Mouse (Mus musculus) heart, adult 2 months (tissue): Measurements from ENCODE around the gene Eif4a1. TPM values are rescaled to one million over a fixed set of nuclear protein-coding genes. Genes with fewer than 3 reads are reported as not detected.

Source experiments
- DNase-seq, 2 experiments: peaks; one replicate each; pipeline ENCODE4 v3.0.0; 2021
- H3K27ac ChIP-seq: fragments of 200-600 bp; 2 replicates; pipeline ENCODE4 v1.8.1; 2022
- H3K27me3 ChIP-seq: fragments of 200-500 bp; 2 replicates; pipeline ENCODE4 v1.6.1; 2012; ENCODE audit warnings: mild to moderate bottlenecking, low read length, inconsistent platforms, mixed read lengths; ENCODE audit not compliant: control insufficient read depth, insufficient read depth
- H3K36me3 ChIP-seq: fragments of 200-500 bp; 2 replicates; pipeline ENCODE4 v1.6.1; 2012; ENCODE audit warnings: low read length, inconsistent platforms; ENCODE audit not compliant: control insufficient read depth, insufficient read depth
- H3K4me1 ChIP-seq: fragments of 200-500 bp; 2 replicates; pipeline ENCODE4 v1.6.1; 2011; ENCODE audit warnings: low read length; ENCODE audit not compliant: control insufficient read depth, insufficient read depth
- H3K4me3 ChIP-seq: fragments of 200-600 bp; 2 replicates; pipeline ENCODE4 v1.8.1; 2022
- H3K79me2 ChIP-seq: fragments of 200-500 bp; replicated peaks from 2 replicates; pipeline ENCODE4 v1.6.1; 2012; ENCODE audit warnings: mild to moderate bottlenecking, inconsistent platforms, low read length, moderate library complexity, mixed read lengths; ENCODE audit not compliant: control insufficient read depth, insufficient read depth
- H3K9ac ChIP-seq: fragments of 200-500 bp; 2 replicates; pipeline ENCODE4 v1.6.1; 2012; ENCODE audit warnings: low read depth, mild to moderate bottlenecking, control low read depth, inconsistent platforms, low read length, mixed read lengths
- CTCF ChIP-seq: fragments of 200-600 bp; IDR thresholded peaks from 2 replicates; pipeline ENCODE4 v1.8.1; 2022; ENCODE audit warnings: antibody characterized with exemption, mild to moderate bottlenecking, moderate library complexity
- EP300 ChIP-seq: fragments of 200-500 bp; IDR thresholded peaks from 2 replicates; pipeline ENCODE4 v1.6.1; 2011; ENCODE audit warnings: low read depth, low read length, control low read depth; ENCODE audit not compliant: insufficient read depth
- POLR2A ChIP-seq: fragments of 200-500 bp; IDR thresholded peaks from 2 replicates; pipeline ENCODE4 v1.6.1; 2011; ENCODE audit warnings: mild to moderate bottlenecking, low read depth, low read length, control low read depth; ENCODE audit not compliant: insufficient read depth
- WGBS: fragments of 180-500 bp; shearing (Covaris S2); methylation state at CpG from one replicate; pipeline ENCODE4 v1.1.7; 2018; 5-methylcytosine and 5-hydroxymethylcytosine counted together
- intact Hi-C: fragments of 180-260 bp; cut with DNase I; formaldehyde crosslinking; loops from one replicate; pipeline ENCODE4 v1.15.1; 2025
- microRNA-seq, 2 experiments: library from miRNA; unstranded; fragments of <30 nt; microRNA quantifications; one replicate each; pipeline ENCODE4 v1.2.0; 2021
- polyA plus RNA-seq: library from polyadenylated mRNA; depleted of rRNA; stranded (reverse); fragments of >200 nt; gene quantifications from 2 replicates; pipeline ENCODE4 v1.2.3, GENCODE M21; 2012; rRNA removed
- total RNA-seq, 2 experiments: library from RNA; stranded (reverse); gene quantifications; 2 replicates each; pipeline ENCODE4 v1.2.3; 2021

The Eif4a1 gene
- total and polyA plus RNA-seq, 3 experiments = 147 to 198 (median 173) TPM

DNA sequence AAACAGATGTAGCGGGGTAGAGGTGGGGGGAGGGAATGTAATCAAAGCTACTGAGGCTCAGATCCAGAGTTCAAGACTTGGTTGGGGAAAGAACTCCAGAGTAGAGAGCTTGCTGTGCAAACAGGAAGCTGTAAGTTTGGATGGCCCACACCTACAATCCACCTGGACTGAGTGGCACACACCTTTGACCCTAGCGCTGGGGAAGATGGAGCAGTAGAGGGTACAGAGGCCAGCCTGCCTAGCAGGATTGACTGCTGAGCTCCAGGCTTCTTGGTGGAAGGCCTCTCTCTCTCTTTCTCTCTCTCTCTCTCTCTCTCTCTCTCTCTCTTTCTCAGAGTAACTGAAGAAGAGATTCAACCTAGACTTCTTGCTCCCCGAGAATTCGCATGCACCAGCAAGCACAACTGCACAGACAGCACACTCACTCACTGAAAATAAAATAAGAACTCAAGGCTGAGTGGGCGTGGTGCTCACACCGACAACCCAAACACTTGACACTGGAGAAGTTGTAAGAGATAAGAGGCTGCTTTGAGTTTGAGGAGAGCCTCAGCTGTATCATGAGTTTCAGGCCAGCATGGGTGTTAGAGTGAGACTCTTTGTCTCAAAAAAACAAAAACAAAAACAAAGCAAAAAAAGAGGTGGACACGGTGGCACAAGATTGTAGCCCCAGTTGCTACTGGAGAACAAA lies 51.7 kb downstream of the Eif4a1 start:
- no peaks in the 10 kb centered on the region for H3K27me3 ChIP-seq
- intact Hi-C loops = no loop called here
- no peak overlapping the region for H3K9ac ChIP-seq
- no peaks in the 10 kb centered on the region for H3K36me3 ChIP-seq
- H3K4me1 ChIP-seq = peaks cover 1% of the 10 kb centered on the region; the same call in 1 of the 2 replicates
- no peak for DNase-seq
- no peak overlapping the region for H3K4me3 ChIP-seq
- no peak overlapping the region for H3K27ac ChIP-seq
- 74% methylated on average over 7 of the region's 7 CpGs for WGBS
- no peak for TF ChIP-seq CTCF
- no peak for TF ChIP-seq EP300
- no peak for TF ChIP-seq POLR2A
- H3K79me2 ChIP-seq = no peaks in the 10 kb centered on the region

DNA sequence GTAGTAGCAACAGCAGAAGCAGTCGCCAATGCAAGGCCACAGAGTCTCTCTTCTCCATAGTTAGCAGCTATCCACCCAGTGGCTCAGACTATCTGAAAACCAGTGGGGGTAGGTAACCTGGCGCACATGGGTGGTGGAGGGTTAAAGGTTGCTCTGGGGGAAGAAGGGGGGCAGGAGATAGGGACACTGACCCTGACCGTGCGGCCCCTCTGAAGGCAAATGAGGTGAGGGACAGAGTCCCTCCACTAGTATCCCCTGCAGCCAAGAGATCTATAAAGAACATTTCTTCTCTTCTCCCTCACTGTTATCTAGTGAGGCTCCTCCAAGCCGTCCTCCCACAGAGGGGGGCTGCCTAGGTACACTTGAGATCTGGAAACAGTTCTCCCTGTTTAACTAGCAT lies 54.4 kb downstream of the Eif4a1 start, which contains the start of gene Shbg:
Gene Shbg (minus strand): TSS at position 101 of the 400 bp plus-strand sequence.
- no peaks in the 10 kb centered on the region for H3K79me2 ChIP-seq
- no peak within 1 kb of the TSS for H3K4me3 ChIP-seq
- intact Hi-C loops = no loop called here
- no peak for DNase-seq
- no peaks in the 10 kb centered on the region for H3K27me3 ChIP-seq
- no peak for TF ChIP-seq CTCF
- TF ChIP-seq POLR2A = no peak
- TF ChIP-seq EP300 = no peak
- 50% methylated on average over 5 of the region's 5 CpGs for WGBS
- H3K4me1 ChIP-seq = peaks cover 3% of the 10 kb centered on the region; the same call in 1 of the 2 replicates
- H3K9ac ChIP-seq = no peak within 1 kb of the TSS
- no peaks in the 10 kb centered on the region for H3K36me3 ChIP-seq
- no peak within 1 kb of the TSS for H3K27ac ChIP-seq

Small RNA genes lying within 50 kb of the gene (microRNA-seq; reads per million reads assigned to microRNA genes)
- gene Mir1934 (3.4 to 8.9 reads per million in 2 experiments), gene Mir467f (0 reads per million in 2 experiments)

Other genes starting within 250 kb of the Eif4a1 start
Only the 30 nearest of the 35 such genes appear.
- gene Dnah2, start 123.3 kb downstream of the Eif4a1 start, total RNA-seq = under 1 TPM; 0.08 to 0.41 TPM
- 0.15 and 0.23 TPM in 2 replicates for gene Dnah2, start 123.3 kb downstream of the Eif4a1 start, polyA plus RNA-seq
- 100 to 1,000 TPM in 1 of 2 experiments, 10 to 100 TPM in 1; 89.2 to 106 TPM for gene Efnb3, start 112.2 kb downstream of the Eif4a1 start, total RNA-seq
- gene Efnb3, start 112.2 kb downstream of the Eif4a1 start, polyA plus RNA-seq = 57.4 and 95.6 TPM in 2 replicates
- gene Wrap53, start 92.2 kb downstream of the Eif4a1 start, total RNA-seq = 1 to 10 TPM; 5.4 to 5.6 TPM
- 10.1 and 10.5 TPM in 2 replicates for gene Wrap53, start 92.2 kb downstream of the Eif4a1 start, polyA plus RNA-seq
- 10 to 100 TPM; 13.6 to 15.3 TPM for gene Trp53, start 92.1 kb downstream of the Eif4a1 start, total RNA-seq
- 35.0 and 41.6 TPM in 2 replicates for gene Trp53, start 92.1 kb downstream of the Eif4a1 start, polyA plus RNA-seq
- 10 to 100 TPM; 17.0 to 20.3 TPM for gene Atp1b2, start 66.5 kb downstream of the Eif4a1 start, total RNA-seq
- gene Atp1b2, start 66.5 kb downstream of the Eif4a1 start, polyA plus RNA-seq = 23.7 and 30.0 TPM in 2 replicates
- gene Shbg, start 54.5 kb downstream of the Eif4a1 start, total RNA-seq = not detected
- not detected in 2 replicates for gene Shbg, start 54.5 kb downstream of the Eif4a1 start, polyA plus RNA-seq
- gene Sat2, start 50.4 kb downstream of the Eif4a1 start, total RNA-seq = 1 to 10 TPM; 1.8 to 1.9 TPM
- gene Sat2, start 50.4 kb downstream of the Eif4a1 start, polyA plus RNA-seq = 4.5 and 6.1 TPM in 2 replicates
- 100 to 1,000 TPM in 1 of 2 experiments, 10 to 100 TPM in 1; 86.0 to 103 TPM for gene Fxr2, start 39.4 kb downstream of the Eif4a1 start, total RNA-seq
- gene Fxr2, start 39.4 kb downstream of the Eif4a1 start, polyA plus RNA-seq = 61.2 and 112 TPM in 2 replicates
- gene Sox15, start 17.1 kb downstream of the Eif4a1 start, total RNA-seq = not detected
- gene Sox15, start 17.1 kb downstream of the Eif4a1 start, polyA plus RNA-seq = not detected in 2 replicates
- 10 to 100 TPM; 13.7 to 14.2 TPM for gene Mpdu1, start 9.8 kb downstream of the Eif4a1 start, total RNA-seq
- 40.8 and 41.3 TPM in 2 replicates for gene Mpdu1, start 9.8 kb downstream of the Eif4a1 start, polyA plus RNA-seq
- gene Cd68, start 6.3 kb downstream of the Eif4a1 start, total RNA-seq = 1 to 10 TPM; 7.4 to 7.6 TPM
- gene Cd68, start 6.3 kb downstream of the Eif4a1 start, polyA plus RNA-seq = 7.0 and 14.8 TPM in 2 replicates
- gene Senp3, start 9.7 kb upstream of the Eif4a1 start, total RNA-seq = 10 to 100 TPM; 31.1 to 33.2 TPM
- gene Senp3, start 9.7 kb upstream of the Eif4a1 start, polyA plus RNA-seq = 35.1 and 51.8 TPM in 2 replicates
- gene Tnfsf13, start 13.4 kb upstream of the Eif4a1 start, total RNA-seq = 1 to 10 TPM; 1.4 to 3.2 TPM
- 2.9 and 4.0 TPM in 2 replicates for gene Tnfsf13, start 13.4 kb upstream of the Eif4a1 start, polyA plus RNA-seq
- gene Tnfsf12, start 23.4 kb upstream of the Eif4a1 start, total RNA-seq = 10 to 100 TPM; 18.4 to 21.9 TPM
- gene Tnfsf12, start 23.4 kb upstream of the Eif4a1 start, polyA plus RNA-seq = 29.2 and 32.0 TPM in 2 replicates
- gene Tnfsfm13, start 23.7 kb upstream of the Eif4a1 start, total RNA-seq = 1 to 10 TPM; 2.8 to 3.2 TPM
- 3.7 and 4.7 TPM in 2 replicates for gene Tnfsfm13, start 23.7 kb upstream of the Eif4a1 start, polyA plus RNA-seq
- gene Polr2a, start 86.2 kb upstream of the Eif4a1 start, total RNA-seq = 10 to 100 TPM; 25.3 to 30.4 TPM
- gene Polr2a, start 86.2 kb upstream of the Eif4a1 start, polyA plus RNA-seq = 15.6 and 20.2 TPM in 2 replicates
- gene Slc35g3, start 89.5 kb upstream of the Eif4a1 start, total RNA-seq = not detected
- 0.35 TPM in 1 of 2 replicates, not detected in the other for gene Slc35g3, start 89.5 kb upstream of the Eif4a1 start, polyA plus RNA-seq
- 10 to 100 TPM; 42.9 to 47.9 TPM for gene Zbtb4, start 93.5 kb upstream of the Eif4a1 start, total RNA-seq
- gene Zbtb4, start 93.5 kb upstream of the Eif4a1 start, polyA plus RNA-seq = 19.8 and 25.4 TPM in 2 replicates
- gene Chrnb1, start 123.5 kb upstream of the Eif4a1 start, total RNA-seq = 1 to 10 TPM; 4.1 TPM
- 10.3 and 16.4 TPM in 2 replicates for gene Chrnb1, start 123.5 kb upstream of the Eif4a1 start, polyA plus RNA-seq
- gene Fgf11, start 129.4 kb upstream of the Eif4a1 start, total RNA-seq = 1 to 10 TPM; 1.9 to 2.5 TPM
- 3.3 and 4.3 TPM in 2 replicates for gene Fgf11, start 129.4 kb upstream of the Eif4a1 start, polyA plus RNA-seq
- under 1 TPM; 0.25 to 0.29 TPM for gene Tmem102, start 133.2 kb upstream of the Eif4a1 start, total RNA-seq
- 0.44 and 0.47 TPM in 2 replicates for gene Tmem102, start 133.2 kb upstream of the Eif4a1 start, polyA plus RNA-seq
- not detected for gene Gm39566, start 142.9 kb upstream of the Eif4a1 start, total RNA-seq
- gene Gm39566, start 142.9 kb upstream of the Eif4a1 start, polyA plus RNA-seq = 0.02 and 0.09 TPM in 2 replicates
- gene Spem2, start 146.0 kb upstream of the Eif4a1 start, total RNA-seq = not detected
- 0.15 and 0.20 TPM in 2 replicates for gene Spem2, start 146.0 kb upstream of the Eif4a1 start, polyA plus RNA-seq
- not detected for gene Spem1, start 149.8 kb upstream of the Eif4a1 start, total RNA-seq
- 0.23 and 0.32 TPM in 2 replicates for gene Spem1, start 149.8 kb upstream of the Eif4a1 start, polyA plus RNA-seq
- gene Nlgn2, start 165.4 kb upstream of the Eif4a1 start, total RNA-seq = 1 to 10 TPM; 3.4 to 5.0 TPM
- 6.0 and 6.7 TPM in 2 replicates for gene Nlgn2, start 165.4 kb upstream of the Eif4a1 start, polyA plus RNA-seq
- 100 to 1,000 TPM; 214 to 254 TPM for gene Tmem256, start 166.1 kb upstream of the Eif4a1 start, total RNA-seq
- 308 and 350 TPM in 2 replicates for gene Tmem256, start 166.1 kb upstream of the Eif4a1 start, polyA plus RNA-seq
- 10 to 100 TPM; 21.2 to 22.4 TPM for gene Plscr3, start 174.0 kb upstream of the Eif4a1 start, total RNA-seq
- 45.3 and 48.3 TPM in 2 replicates for gene Plscr3, start 174.0 kb upstream of the Eif4a1 start, polyA plus RNA-seq
- not detected for gene Tnk1, start 186.3 kb upstream of the Eif4a1 start, total RNA-seq
- 0.20 and 0.68 TPM in 2 replicates for gene Tnk1, start 186.3 kb upstream of the Eif4a1 start, polyA plus RNA-seq
- not detected for gene Tmem95, start 205.6 kb upstream of the Eif4a1 start, total RNA-seq
- gene Tmem95, start 205.6 kb upstream of the Eif4a1 start, polyA plus RNA-seq = not detected in 2 replicates
- gene Kctd11, start 209.0 kb upstream of the Eif4a1 start, total RNA-seq = 1 to 10 TPM; 2.3 to 2.6 TPM
- 2.9 TPM in 2 replicates for gene Kctd11, start 209.0 kb upstream of the Eif4a1 start, polyA plus RNA-seq